Mouse (Mus musculus) right cerebral cortex, postnatal 14 days (tissue): ENCODE data around the gene Cntnap5a.

Experiments used
- DNase-seq: peaks from one replicate; pipeline ENCODE4 v3.0.0; 2022

The Cntnap5a gene

DNA sequence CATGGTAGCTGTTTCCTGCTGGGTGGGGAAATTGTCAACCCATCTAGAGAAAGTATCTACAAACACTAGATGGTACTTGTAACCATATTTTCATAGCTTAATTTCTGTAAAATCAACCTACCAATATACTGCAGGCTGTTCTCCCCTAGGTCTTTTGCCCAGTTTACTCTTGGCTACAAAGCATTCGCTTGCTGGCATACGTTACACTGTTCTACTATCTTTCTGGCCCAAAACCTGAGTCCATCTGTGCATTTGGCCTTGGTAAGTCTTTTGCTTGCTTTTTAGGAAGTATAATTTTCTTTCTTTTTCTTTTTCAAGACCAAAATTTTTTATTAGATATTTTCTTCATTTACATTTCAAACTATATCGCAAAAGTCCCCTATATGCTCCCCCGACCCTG lies 686.3 kb downstream of the Cntnap5a start:
- no peak for DNase-seq

DNA sequence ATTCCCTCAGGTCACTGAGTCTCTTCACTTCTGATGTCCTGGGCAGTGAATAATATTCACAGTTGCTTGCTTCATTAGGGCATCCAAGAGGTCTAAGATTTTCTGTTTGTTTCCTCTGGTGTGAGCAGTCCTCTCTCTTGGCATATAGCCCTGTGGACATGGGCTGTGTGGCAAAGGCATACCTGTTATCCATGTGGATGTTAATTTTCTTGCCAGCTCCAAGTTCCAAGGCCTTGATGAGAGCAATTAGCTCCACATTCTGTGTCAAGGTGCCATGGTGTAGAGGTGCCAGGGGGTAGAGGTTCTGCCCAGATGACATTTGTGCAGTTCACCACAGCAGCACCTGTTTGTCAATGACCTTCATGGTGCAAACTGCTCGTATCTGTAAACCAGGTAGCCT lies 689.0 kb downstream of the Cntnap5a start:
- DNase-seq = no peak

- no peak for DNase-seq
Measured at GRCm38 (mm10) chr1:116392390-116392789, 707.8 kb downstream of the Cntnap5a start.

DNA sequence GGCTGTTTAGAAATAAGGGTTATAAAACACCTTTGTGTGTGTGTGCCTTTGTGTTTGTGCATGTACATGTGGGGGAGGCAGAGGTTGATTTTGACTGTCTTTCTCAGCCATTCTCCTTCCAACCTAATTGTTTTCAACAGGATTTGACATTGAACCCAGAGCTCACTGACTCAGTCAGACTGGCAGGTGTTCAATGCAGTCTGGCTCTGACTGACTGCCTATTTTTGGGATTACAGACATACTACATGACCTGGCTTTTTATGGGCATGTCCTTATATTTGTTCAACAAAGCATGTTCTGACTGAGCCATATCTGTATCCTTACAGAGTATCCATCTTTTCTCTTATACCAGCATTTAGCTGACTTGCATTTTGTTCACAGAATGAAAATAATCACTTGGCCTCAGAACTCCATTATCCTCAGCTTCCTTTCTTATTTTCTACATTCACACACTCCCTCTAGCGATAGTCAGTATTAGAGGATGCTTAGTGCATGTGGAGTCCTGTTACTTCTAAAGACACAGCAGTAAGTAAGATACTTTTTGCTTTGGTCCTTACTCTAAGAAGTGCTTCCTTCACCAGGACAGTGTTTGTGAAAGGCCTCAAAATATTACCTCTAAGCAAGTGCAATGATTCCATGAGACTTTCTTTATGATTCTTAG lies 717.6 kb downstream of the Cntnap5a start:
- DNase-seq = no peak

DNA sequence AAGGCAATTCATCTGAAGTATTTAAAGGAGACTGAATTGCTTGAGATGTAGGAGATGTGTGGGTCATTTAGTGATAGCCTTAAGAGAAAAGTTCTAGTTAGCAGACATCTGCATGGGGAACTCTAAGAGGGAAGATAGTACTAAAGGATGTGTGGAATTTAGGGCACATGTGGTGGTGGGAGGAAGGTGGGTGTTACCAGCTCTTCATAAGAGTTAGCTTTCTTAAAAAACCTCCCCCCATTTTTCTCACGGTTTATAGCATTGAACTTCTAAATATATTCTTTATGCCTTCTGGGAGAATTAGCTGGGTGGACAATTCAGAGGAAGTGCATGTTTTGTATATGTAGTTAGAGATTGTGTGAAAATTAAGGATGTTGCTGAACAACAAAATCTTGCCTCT lies 725.3 kb downstream of the Cntnap5a start:
- DNase-seq = no peak

DNA sequence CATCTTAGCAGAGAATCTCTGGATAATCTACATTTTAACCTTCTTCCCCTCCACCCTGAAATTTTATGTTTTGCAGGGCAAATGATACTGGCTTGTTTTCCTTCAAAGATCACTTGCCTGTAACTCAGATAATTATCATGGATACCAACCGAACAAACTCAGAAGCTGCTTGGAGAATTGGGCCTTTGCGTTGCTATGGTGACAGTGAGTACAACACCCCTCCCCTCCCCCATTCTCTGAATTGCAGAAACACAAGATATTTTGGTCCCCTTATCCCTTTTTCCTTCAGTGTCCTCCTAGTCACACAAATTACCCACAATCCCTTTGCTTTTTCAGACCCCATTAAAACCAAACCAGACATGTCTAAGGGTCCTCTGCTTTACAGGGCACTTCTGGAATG lies 743.8 kb downstream of the Cntnap5a start:
- no peak for DNase-seq

- DNase-seq = no peak
Measured at GRCm38 (mm10) chr1:116455115-116455717, 770.7 kb downstream of the Cntnap5a start.

GRCm38 (mm10) chr1:116477703-116478102 lies 793.1 kb downstream of the Cntnap5a start:
- DNase-seq = peak; percentile 56

DNA sequence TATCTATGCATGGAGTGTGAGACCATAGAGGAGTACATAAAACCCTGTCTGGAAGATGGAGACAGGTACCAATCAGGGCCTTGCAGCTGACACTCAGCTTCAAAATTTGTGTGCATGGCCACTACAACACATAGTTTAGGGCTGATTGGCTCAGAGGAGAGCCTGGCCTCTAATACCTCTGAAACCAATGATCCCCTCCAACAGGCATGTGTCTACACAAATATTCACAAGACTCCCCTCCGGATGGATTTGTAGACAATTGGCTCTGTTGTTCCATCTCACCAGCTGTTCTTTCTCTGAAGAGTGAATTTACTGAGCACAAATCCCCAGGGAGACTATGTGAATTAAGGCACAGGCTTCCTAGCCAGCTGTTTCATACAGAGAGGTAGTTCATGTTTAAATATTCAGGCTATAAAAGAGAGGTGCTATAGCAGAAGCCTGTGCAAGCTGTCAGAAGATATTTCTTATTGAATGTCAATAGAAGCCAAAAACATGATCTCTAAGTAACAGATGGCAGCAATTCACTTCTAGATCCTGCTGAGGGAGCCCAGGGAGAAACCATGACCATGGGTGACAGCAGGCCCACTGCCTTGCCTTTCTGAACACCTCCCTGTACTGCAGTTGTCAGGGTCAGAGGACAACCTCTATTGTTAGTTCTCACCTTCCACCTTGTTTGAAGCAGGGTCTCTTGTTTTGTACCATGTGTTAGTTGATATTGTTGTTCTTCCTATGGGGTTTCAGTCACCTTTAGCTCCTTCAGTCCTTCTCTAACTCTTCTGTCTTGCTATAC lies 804.4 kb downstream of the Cntnap5a start:
- DNase-seq = no peak

GRCm38 (mm10) chr1:116577969-116578666 lies 893.6 kb downstream of the Cntnap5a start:
- DNase-seq = no peak

GRCm38 (mm10) chr1:116616272-116616671 lies 931.7 kb downstream of the Cntnap5a start:
- no peak for DNase-seq
